Mouse (Mus musculus): Measurements from ENCODE around the gene Aqp6. TPM values are rescaled to one million over a fixed set of nuclear protein-coding genes. Genes with fewer than 3 reads are reported as not detected.

The Aqp6 gene
- polyA plus RNA-seq, 1 experiment from 2014 or later, result not detected

- no peak overlapping the region for H3K9ac ChIP-seq (replicated peaks; ENCODE audit: low read depth)
- H3K9me3 ChIP-seq (ENCODE audit: low read length), result no peaks in the 10 kb centered on the region
- 79% methylated on average over 17 of the region's 17 CpGs for WGBS
- ATAC-seq (no peak), DNase-seq (ENCODE audit: low spot score) (no peak)
- 0 out of 2 replicates have a peak, but pooled peaks cover 4% of the 10 kb centered on the region for H3K27me3 ChIP-seq (replicated peaks; ENCODE audit: insufficient read depth, low read length)
- no peaks in the 10 kb centered on the region for H3K4me1 ChIP-seq (ENCODE audit: insufficient read depth, low read depth, low read length)
- TF ChIP-seq EP300 (IDR thresholded peaks at IDR 0.05) (no peak), CTCF (IDR thresholded peaks at IDR 0.05) (no peak)
- H3K4me3 ChIP-seq (ENCODE audit: low read depth, low read length), result no peak overlapping the region
- no peak overlapping the region for H3K27ac ChIP-seq (ENCODE audit: low read length)
- no peaks in the 10 kb centered on the region for H3K36me3 ChIP-seq (ENCODE audit: insufficient read depth, low read length)
- no peak overlapping the region for H3K4me2 ChIP-seq (replicated peaks; ENCODE audit: low read depth, low read length)
These were observed 1.1 kb downstream of the Aqp6 start for GRCm38 (mm10) chr15:99602206-99602820.

- Histone ChIP-seq H3K4me2 (replicated peaks; ENCODE audit: low read depth, low read length) (no peak overlapping the region), H3K9me3 (ENCODE audit: low read length) (no peaks in the 10 kb centered on the region), H3K9ac (replicated peaks; ENCODE audit: low read depth) (no peak overlapping the region), H3K27ac (ENCODE audit: low read length) (no peak overlapping the region), H3K4me1 (ENCODE audit: insufficient read depth, low read depth, low read length) (no peaks in the 10 kb centered on the region), H3K27me3 (replicated peaks; ENCODE audit: insufficient read depth, low read length) (no peaks in the 10 kb centered on the region), H3K36me3 (ENCODE audit: insufficient read depth, low read length) (no peaks in the 10 kb centered on the region), H3K4me3 (ENCODE audit: low read depth, low read length) (no peak overlapping the region)
- 73% methylated on average over 7 of the region's 7 CpGs for WGBS
- ATAC-seq (no peak), DNase-seq (ENCODE audit: low spot score) (no peak)
- TF ChIP-seq CTCF (IDR thresholded peaks at IDR 0.05), result no peak
- no peak for TF ChIP-seq EP300 (IDR thresholded peaks at IDR 0.05)
These were observed 2.0 kb downstream of the Aqp6 start for GRCm38 (mm10) chr15:99603216-99603615.

- Histone ChIP-seq H3K27me3 (replicated peaks; ENCODE audit: insufficient read depth, low read length) (no peaks in the 10 kb centered on the region), H3K27ac (ENCODE audit: low read length) (no peak overlapping the region), H3K4me3 (ENCODE audit: low read depth, low read length) (no peak overlapping the region), H3K9me3 (ENCODE audit: low read length) (no peaks in the 10 kb centered on the region), H3K4me2 (replicated peaks; ENCODE audit: low read depth, low read length) (no peak overlapping the region), H3K4me1 (ENCODE audit: insufficient read depth, low read depth, low read length) (no peaks in the 10 kb centered on the region), H3K36me3 (ENCODE audit: insufficient read depth, low read length) (no peaks in the 10 kb centered on the region), H3K9ac (replicated peaks; ENCODE audit: low read depth) (no peak overlapping the region)
- DNase-seq (ENCODE audit: low spot score), result no peak
- no peak for TF ChIP-seq CTCF (IDR thresholded peaks at IDR 0.05)
- TF ChIP-seq EP300 (IDR thresholded peaks at IDR 0.05), result no peak
- WGBS, result 72% methylated on average over 2 of the region's 3 CpGs
- no peak for ATAC-seq
These were observed 4.4 kb downstream of the Aqp6 start for GRCm38 (mm10) chr15:99605595-99605994.

GRCm38 (mm10) chr15:99606515-99606914 lies 5.3 kb downstream of the Aqp6 start:
- Histone ChIP-seq H3K4me2 (replicated peaks; ENCODE audit: low read depth, low read length) (no peak overlapping the region), H3K27me3 (replicated peaks; ENCODE audit: insufficient read depth, low read length) (no peaks in the 10 kb centered on the region), H3K9me3 (ENCODE audit: low read length) (no peaks in the 10 kb centered on the region), H3K4me1 (ENCODE audit: insufficient read depth, low read depth, low read length) (no peaks in the 10 kb centered on the region), H3K27ac (ENCODE audit: low read length) (no peak overlapping the region), H3K36me3 (ENCODE audit: insufficient read depth, low read length) (no peaks in the 10 kb centered on the region), H3K9ac (replicated peaks; ENCODE audit: low read depth) (no peak overlapping the region), H3K4me3 (ENCODE audit: low read depth, low read length) (no peak overlapping the region)
- WGBS, result 33% methylated on average over 5 of the region's 5 CpGs
- TF ChIP-seq EP300 (IDR thresholded peaks at IDR 0.05), result no peak
- no peak for TF ChIP-seq CTCF (IDR thresholded peaks at IDR 0.05)
- DNase-seq (ENCODE audit: low spot score) (peak; percentile 39), ATAC-seq (no peak)

GRCm38 (mm10) chr15:99607388-99608113 lies 6.4 kb downstream of the Aqp6 start:
- TF ChIP-seq EP300 (IDR thresholded peaks at IDR 0.05) (no peak), CTCF (IDR thresholded peaks at IDR 0.05) (no peak)
- 32% methylated on average over 10 of the region's 10 CpGs for WGBS
- DNase-seq (ENCODE audit: low spot score), result no peak

GRCm38 (mm10) chr15:99608382-99609125 lies 7.4 kb downstream of the Aqp6 start:
- H3K27ac ChIP-seq (ENCODE audit: low read length), result no peak overlapping the region
- 74% methylated on average over 13 of the region's 13 CpGs for WGBS
- H3K9me3 ChIP-seq (ENCODE audit: low read length), result no peaks in the 10 kb centered on the region
- no peaks in the 10 kb centered on the region for H3K36me3 ChIP-seq (ENCODE audit: insufficient read depth, low read length)
- H3K4me1 ChIP-seq (ENCODE audit: insufficient read depth, low read depth, low read length), result no peaks in the 10 kb centered on the region
- H3K27me3 ChIP-seq (replicated peaks; ENCODE audit: insufficient read depth, low read length), result no peaks in the 10 kb centered on the region
- H3K9ac ChIP-seq (replicated peaks; ENCODE audit: low read depth), result no peak overlapping the region
- DNase-seq (ENCODE audit: low spot score) (no peak), ATAC-seq (no peak)
- H3K4me2 ChIP-seq (replicated peaks; ENCODE audit: low read depth, low read length), result no peak overlapping the region
- TF ChIP-seq EP300 (IDR thresholded peaks at IDR 0.05), result no peak
- TF ChIP-seq CTCF (IDR thresholded peaks at IDR 0.05), result no peak
- no peak overlapping the region for H3K4me3 ChIP-seq (ENCODE audit: low read depth, low read length)

More at GRCm38 (mm10) chr15:99607388-99608113, 6.4 kb downstream of the Aqp6 start:
- H3K4me3 ChIP-seq (ENCODE audit: low read depth, low read length), result no peak overlapping the region
- H3K27ac ChIP-seq (ENCODE audit: low read length), result no peak overlapping the region
- no peaks in the 10 kb centered on the region for H3K9me3 ChIP-seq (ENCODE audit: low read length)
- no peak overlapping the region for H3K4me2 ChIP-seq (replicated peaks; ENCODE audit: low read depth, low read length)
- no peak overlapping the region for H3K9ac ChIP-seq (replicated peaks; ENCODE audit: low read depth)
- H3K27me3 ChIP-seq (replicated peaks; ENCODE audit: insufficient read depth, low read length), result no peaks in the 10 kb centered on the region
- no peak for ATAC-seq
- no peaks in the 10 kb centered on the region for H3K4me1 ChIP-seq (ENCODE audit: insufficient read depth, low read depth, low read length)
- no peaks in the 10 kb centered on the region for H3K36me3 ChIP-seq (ENCODE audit: insufficient read depth, low read length)

Data from lung, postnatal 0 days (tissue).